Mouse (Mus musculus) forebrain, embryonic 12.5 days (tissue): ENCODE results near the gene Lamtor1. TPM values are rescaled to one million over a fixed set of nuclear protein-coding genes. Genes with fewer than 3 reads are reported as not detected.

Experiments used
- ATAC-seq: fragments of 200-750 bp; cut with Nextera tagmentation; 2 replicates; pipeline ENCODE4 v1.8.0; 2017; ENCODE audit warnings: moderate TSS enrichment; ENCODE audit not compliant: low FRiP score
- H3K27ac ChIP-seq: fragments of 300-500 bp; sonication (generic); 2 replicates; pipeline ENCODE4 v1.5.1; 2016; ENCODE audit warnings: mild to moderate bottlenecking
- H3K27me3 ChIP-seq: fragments of 300-500 bp; sonication (generic); 2 replicates; pipeline ENCODE4 v1.6.1; 2016; ENCODE audit warnings: mild to moderate bottlenecking
- H3K36me3 ChIP-seq: fragments of 300-500 bp; sonication (generic); replicated peaks from 2 replicates; pipeline ENCODE4 v1.6.1; 2016; ENCODE audit warnings: mild to moderate bottlenecking
- H3K4me1 ChIP-seq: fragments of 300-500 bp; sonication (generic); 2 replicates; pipeline ENCODE4 v1.6.1; 2016
- H3K4me2 ChIP-seq: fragments of 300-500 bp; sonication (generic); 2 replicates; pipeline ENCODE4 v1.6.1; 2016; ENCODE audit warnings: mild to moderate bottlenecking, moderate library complexity
- H3K4me3 ChIP-seq: fragments of 300-500 bp; sonication (generic); replicated peaks from 2 replicates; pipeline ENCODE4 v1.5.1; 2016; ENCODE audit warnings: mild to moderate bottlenecking
- H3K9ac ChIP-seq: fragments of 300-500 bp; sonication (generic); 2 replicates; pipeline ENCODE4 v1.6.1; 2016; ENCODE audit warnings: mild to moderate bottlenecking
- H3K9me3 ChIP-seq: fragments of 300-500 bp; sonication (generic); 2 replicates; pipeline ENCODE4 v1.6.1; 2016
- WGBS: fragments of 180-500 bp; shearing (Covaris S2); methylation state at CpG from one replicate; pipeline ENCODE4 v1.1.7; 2016; 5-methylcytosine and 5-hydroxymethylcytosine counted together
- polyA plus RNA-seq: library from polyadenylated mRNA; unstranded; fragments of >200 nt; fragmentation: Nextera tagmentation; extraction: Ambion mirVana; gene quantifications from 2 replicates; pipeline ENCODE4 v1.2.1, GENCODE M21; 2016

Lamtor1 gene
- polyA plus RNA-seq, 1 experiment from 2014 or later, result 134 TPM

- ATAC-seq, result no peak
- H3K4me2 ChIP-seq, result no peak overlapping the region
- no peaks in the 10 kb centered on the region for H3K27me3 ChIP-seq
- no peaks in the 10 kb centered on the region for H3K4me1 ChIP-seq
- H3K36me3 ChIP-seq, result no peaks in the 10 kb centered on the region
- WGBS, result 89% methylated on average over 1 of the region's 1 CpGs
- no peaks in the 10 kb centered on the region for H3K9me3 ChIP-seq
- no peak overlapping the region for H3K27ac ChIP-seq
- H3K4me3 ChIP-seq, result no peak overlapping the region
- no peak overlapping the region for H3K9ac ChIP-seq
Measured at GRCm38 (mm10) chr7:101875978-101876377, 29.7 kb upstream of the Lamtor1 start.

- H3K27ac ChIP-seq, result no peak overlapping the region
- no peaks in the 10 kb centered on the region for H3K36me3 ChIP-seq
- H3K27me3 ChIP-seq, result no peaks in the 10 kb centered on the region
- no peaks in the 10 kb centered on the region for H3K9me3 ChIP-seq
- WGBS, result 66% methylated on average over 4 of the region's 4 CpGs
- H3K4me1 ChIP-seq, result no peaks in the 10 kb centered on the region
- no peak overlapping the region for H3K4me2 ChIP-seq
- H3K9ac ChIP-seq, result no peak overlapping the region
- H3K4me3 ChIP-seq, result no peak overlapping the region
- ATAC-seq, result no peak
Measured at GRCm38 (mm10) chr7:101880855-101881254, 24.8 kb upstream of the Lamtor1 start.

GRCm38 (mm10) chr7:101882413-101883154 is 23.1 kb upstream of the Lamtor1 start:
- no peaks in the 10 kb centered on the region for H3K27me3 ChIP-seq
- H3K4me1 ChIP-seq, result no peaks in the 10 kb centered on the region
- H3K9ac ChIP-seq, result no peak overlapping the region
- WGBS, result 69% methylated on average over 9 of the region's 9 CpGs
- H3K4me3 ChIP-seq, result no peak overlapping the region
- H3K9me3 ChIP-seq, result no peaks in the 10 kb centered on the region
- H3K4me2 ChIP-seq, result no peak overlapping the region
- no peak for ATAC-seq
- H3K27ac ChIP-seq, result no peak overlapping the region
- H3K36me3 ChIP-seq, result no peaks in the 10 kb centered on the region

GRCm38 (mm10) chr7:101884160-101884559 is 21.5 kb upstream of the Lamtor1 start:
- Histone ChIP-seq H3K9me3 (no peaks in the 10 kb centered on the region), H3K27ac (no peak overlapping the region), H3K4me1 (no peaks in the 10 kb centered on the region), H3K36me3 (no peaks in the 10 kb centered on the region), H3K9ac (no peak overlapping the region), H3K27me3 (0 out of 2 replicates have a peak, but pooled peaks cover 2% of the 10 kb centered on the region), H3K4me2 (no peak overlapping the region), H3K4me3 (no peak overlapping the region)
- no peak for ATAC-seq
- 97% methylated on average over 4 of the region's 4 CpGs for WGBS

GRCm38 (mm10) chr7:101886274-101886673 is 19.4 kb upstream of the Lamtor1 start:
- H3K36me3 ChIP-seq, result no peaks in the 10 kb centered on the region
- H3K9me3 ChIP-seq, result no peaks in the 10 kb centered on the region
- no peaks in the 10 kb centered on the region for H3K4me1 ChIP-seq
- 92% methylated on average over 6 of the region's 6 CpGs for WGBS
- no peak for ATAC-seq
- H3K9ac ChIP-seq, result no peak overlapping the region
- no peak overlapping the region for H3K4me2 ChIP-seq
- no peak overlapping the region for H3K27ac ChIP-seq
- no peak overlapping the region for H3K4me3 ChIP-seq
- H3K27me3 ChIP-seq, result peaks cover 5% of the 10 kb centered on the region; the same call in 1 of the 2 replicates

GRCm38 (mm10) chr7:101888460-101888859 is 17.2 kb upstream of the Lamtor1 start:
- Histone ChIP-seq H3K36me3 (no peaks in the 10 kb centered on the region), H3K27ac (no peak overlapping the region), H3K4me1 (no peaks in the 10 kb centered on the region), H3K4me3 (no peak overlapping the region), H3K27me3 (peaks cover 5% of the 10 kb centered on the region; the same call in 1 of the 2 replicates), H3K9me3 (no peaks in the 10 kb centered on the region), H3K4me2 (no peak overlapping the region), H3K9ac (no peak overlapping the region)
- WGBS, result 84% methylated on average over 4 of the region's 4 CpGs
- no peak for ATAC-seq

GRCm38 (mm10) chr7:101895695-101896094 is 10.0 kb upstream of the Lamtor1 start:
- ATAC-seq, result no peak
- Histone ChIP-seq H3K27ac (peak overlapping the region; percentile 92), H3K4me2 (peak overlapping the region; percentile 47), H3K9me3 (no peaks in the 10 kb centered on the region), H3K4me1 (peaks cover 11% of the 10 kb centered on the region), H3K36me3 (peaks cover 12% of the 10 kb centered on the region; the same call in 1 of the 2 replicates), H3K27me3 (peaks cover 3% of the 10 kb centered on the region; the same call in 1 of the 2 replicates), H3K4me3 (peak overlapping the region; percentile 55), H3K9ac (peak overlapping the region; percentile 53)
- WGBS, result 38% methylated on average over 9 of the region's 9 CpGs

GRCm38 (mm10) chr7:101896104-101897066 is 9.3 kb upstream of the Lamtor1 start:
- H3K9me3 ChIP-seq, result no peaks in the 10 kb centered on the region
- peaks cover 11% of the 10 kb centered on the region for H3K4me1 ChIP-seq
- H3K4me3 ChIP-seq, result peak overlapping the region; percentile 55
- H3K27me3 ChIP-seq, result no peaks in the 10 kb centered on the region; the same call in 1 of the 2 replicates
- H3K4me2 ChIP-seq, result peak overlapping the region; percentile 56
- H3K9ac ChIP-seq, result peak overlapping the region; percentile 53
- H3K36me3 ChIP-seq, result peaks cover 12% of the 10 kb centered on the region; the same call in 1 of the 2 replicates
- peak overlapping the region; percentile 92 for H3K27ac ChIP-seq
- WGBS, result under 1% methylated on average over 57 of the region's 57 CpGs
- peak; percentile 98 for ATAC-seq

- WGBS, result 91% methylated on average over 16 of the region's 16 CpGs
- H3K9me3 ChIP-seq, result no peaks in the 10 kb centered on the region
- peaks cover 14% of the 10 kb centered on the region for H3K4me1 ChIP-seq
- ATAC-seq, result no peak
- H3K36me3 ChIP-seq, result peaks cover 23% of the 10 kb centered on the region
- H3K27ac ChIP-seq, result no peak overlapping the region
- H3K27me3 ChIP-seq, result no peaks in the 10 kb centered on the region
- H3K4me3 ChIP-seq, result no peak overlapping the region
- no peak overlapping the region for H3K4me2 ChIP-seq
- H3K9ac ChIP-seq, result no peak overlapping the region
Measured at GRCm38 (mm10) chr7:101900331-101901097, 5.2 kb upstream of the Lamtor1 start.

- Histone ChIP-seq H3K4me1 (peaks cover 19% of the 10 kb centered on the region), H3K4me2 (no peak overlapping the region), H3K9ac (no peak overlapping the region), H3K4me3 (no peak overlapping the region), H3K36me3 (peaks cover 23% of the 10 kb centered on the region), H3K27me3 (no peaks in the 10 kb centered on the region), H3K27ac (no peak overlapping the region), H3K9me3 (no peaks in the 10 kb centered on the region)
- 94% methylated on average over 10 of the region's 10 CpGs for WGBS
- ATAC-seq, result no peak
Measured at GRCm38 (mm10) chr7:101901969-101902368, 3.7 kb upstream of the Lamtor1 start.

- Histone ChIP-seq H3K9me3 (no peaks in the 10 kb centered on the region), H3K27ac (no peak overlapping the region), H3K4me3 (no peak overlapping the region), H3K9ac (no peak overlapping the region), H3K4me1 (peaks cover 21% of the 10 kb centered on the region), H3K36me3 (peaks cover 23% of the 10 kb centered on the region), H3K27me3 (no peaks in the 10 kb centered on the region), H3K4me2 (no peak overlapping the region)
- no peak for ATAC-seq
Measured at GRCm38 (mm10) chr7:101902846-101903245, 2.9 kb upstream of the Lamtor1 start.

GRCm38 (mm10) chr7:101906287-101906681 is 580 bp downstream of the Lamtor1 start, which contains the start of gene Tomt:
Gene Tomt (minus strand): TSS chr7:101906359.
- no peak for ATAC-seq
- no peaks in the 10 kb centered on the region for H3K27me3 ChIP-seq
- peaks cover 26% of the 10 kb centered on the region for H3K36me3 ChIP-seq
- H3K4me1 ChIP-seq, result peaks cover 27% of the 10 kb centered on the region
- H3K4me3 ChIP-seq, result peak within 1 kb of the TSS; percentile 78
- H3K4me2 ChIP-seq, result peak within 1 kb of the TSS; percentile 69
- peak within 1 kb of the TSS; percentile 96 for H3K27ac ChIP-seq
- WGBS, result 25% methylated on average over 11 of the region's 11 CpGs
- H3K9me3 ChIP-seq, result no peaks in the 10 kb centered on the region
- peak within 1 kb of the TSS; percentile 83 for H3K9ac ChIP-seq
